Mouse (Mus musculus) CD4-positive, CD25-positive, alpha-beta regulatory T cell, adult 9 weeks (primary cell): ENCODE results near the gene Tenm4. TPM values are rescaled to one million over a fixed set of nuclear protein-coding genes. Genes with fewer than 3 reads are reported as not detected.

Source experiments
- polyA plus RNA-seq: library from polyadenylated mRNA; unstranded; fragments of 100-300 nt; shearing (Covaris generic); gene quantifications from one replicate; pipeline ENCODE4 v1.2.1, GENCODE M21; 2017

The Tenm4 gene
- polyA plus RNA-seq = 0.52 TPM

DNA sequence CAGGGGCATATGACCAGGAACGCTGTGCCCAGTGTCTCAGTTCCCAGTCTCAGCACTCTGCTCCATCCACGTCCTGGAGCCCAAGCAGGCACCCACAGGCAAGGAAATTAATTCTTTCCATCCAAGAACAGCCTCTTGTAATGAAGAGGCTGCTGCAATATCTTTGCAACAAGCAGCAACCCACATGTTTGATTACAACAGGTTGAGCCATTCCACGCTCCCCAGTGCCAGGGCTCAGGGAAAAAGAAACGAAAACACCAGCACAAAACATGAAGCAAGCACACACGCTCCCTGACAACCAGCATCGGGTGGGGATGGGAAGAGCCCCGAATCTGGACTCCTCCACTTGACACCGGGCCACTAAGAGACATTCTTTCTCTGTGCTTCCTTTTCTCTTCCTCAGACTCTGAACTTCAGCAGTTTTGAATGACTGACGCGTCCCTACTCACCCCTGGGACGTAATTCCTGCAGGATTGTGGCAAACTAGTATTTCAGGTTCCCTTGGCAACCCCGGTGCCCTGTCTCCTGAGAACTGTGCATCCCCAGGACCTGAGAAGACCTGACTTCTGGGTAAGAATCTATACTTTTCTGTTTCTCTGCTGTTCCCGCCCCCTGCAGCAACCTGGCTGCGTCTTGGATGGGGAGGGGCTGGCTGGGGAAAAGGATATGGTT, at the start of gene Tenm4:
Tenm4 (plus strand) TSS at position 323 of the 672 bp plus-strand sequence.

GRCm38 (mm10) chr7:96951281-96952051, 780.4 kb downstream of the Tenm4 start, which contains the start of gene Nars2:
Gene Nars2 (plus strand): TSS chr7:96951505.

